Mouse (Mus musculus) spleen, adult 2 months (tissue): ENCODE data around the gene Lfng.

Experiments
- CTCF ChIP-seq: fragments of 200-500 bp; IDR thresholded peaks from 2 replicates; pipeline ENCODE4 v1.5.1; 2011; ENCODE audit warnings: mild to moderate bottlenecking, inconsistent platforms; ENCODE audit not compliant: insufficient read depth, insufficient read length, insufficient replicate concordance; ENCODE audit errors: extremely low read depth
- POLR2A ChIP-seq: fragments of 200-500 bp; IDR thresholded peaks from 2 replicates; pipeline ENCODE4 v1.6.1; 2011; ENCODE audit warnings: low read depth, low read length, inconsistent platforms

- TF ChIP-seq CTCF (no peak), POLR2A (no peak)
These were observed 31.7 kb upstream of the Lfng start for GRCm38 (mm10) chr5:140575381-140575866.
